Mouse (Mus musculus) kidney, embryonic 14.5 days (tissue): ENCODE measurements around the gene Casp1. TPM values are rescaled to one million over a fixed set of nuclear protein-coding genes. Genes with fewer than 3 reads are reported as not detected.

ENCODE experiments used
- ATAC-seq: fragments of 200-750 bp; cut with Nextera tagmentation; 2 replicates; pipeline ENCODE4 v1.8.0; 2017; ENCODE audit warnings: moderate number of reproducible peaks, mild to moderate bottlenecking, moderate TSS enrichment, moderate library complexity; ENCODE audit not compliant: low FRiP score, low TSS enrichment
- H3K27ac ChIP-seq: fragments of 300-500 bp; sonication (generic); 2 replicates; pipeline ENCODE4 v1.5.1; 2014; ENCODE audit warnings: low read depth, mild to moderate bottlenecking, low read length, moderate library complexity, mixed read lengths
- H3K27me3 ChIP-seq: fragments of 300-500 bp; sonication (generic); 2 replicates; pipeline ENCODE4 v1.6.1; 2014; ENCODE audit warnings: mild to moderate bottlenecking, low read length; ENCODE audit not compliant: control insufficient read depth, insufficient read depth
- H3K36me3 ChIP-seq: fragments of 300-500 bp; sonication (generic); 2 replicates; pipeline ENCODE4 v1.6.1; 2014; ENCODE audit warnings: low read length, mixed read lengths; ENCODE audit not compliant: control insufficient read depth, insufficient read depth
- H3K4me1 ChIP-seq: fragments of 300-500 bp; sonication (generic); 2 replicates; pipeline ENCODE4 v1.6.1; 2014; ENCODE audit warnings: low read length, mixed read lengths; ENCODE audit not compliant: control insufficient read depth, insufficient read depth
- H3K4me2 ChIP-seq: fragments of 300-500 bp; sonication (generic); replicated peaks from 2 replicates; pipeline ENCODE4 v1.6.1; 2014; ENCODE audit warnings: low read depth, mild to moderate bottlenecking, low read length
- H3K4me3 ChIP-seq: fragments of 300-500 bp; sonication (generic); 2 replicates; pipeline ENCODE4 v1.5.1; 2014; ENCODE audit warnings: mild to moderate bottlenecking, low read length
- H3K9ac ChIP-seq: fragments of 300-500 bp; sonication (generic); 2 replicates; pipeline ENCODE4 v1.6.1; 2014; ENCODE audit warnings: low read depth, mild to moderate bottlenecking, low read length, moderate library complexity
- H3K9me3 ChIP-seq: fragments of 300-500 bp; sonication (generic); 2 replicates; pipeline ENCODE4 v1.6.1; 2016; ENCODE audit warnings: low read length; ENCODE audit not compliant: control insufficient read depth
- WGBS: fragments of 180-500 bp; shearing (Covaris S2); extraction: QIAGEN DNeasy Blood & Tissue Kit; methylation state at CpG from one replicate; pipeline ENCODE4 v1.1.7; 2014; 5-methylcytosine and 5-hydroxymethylcytosine counted together
- polyA plus RNA-seq: library from polyadenylated mRNA; unstranded; fragments of >200 nt; fragmentation: Nextera tagmentation; extraction: Ambion mirVana; gene quantifications from 2 replicates; pipeline ENCODE4 v1.2.1, GENCODE M21; 2014

The Casp1 gene
- polyA plus RNA-seq, 1 experiment from 2014 or later = 2.0 TPM

DNA sequence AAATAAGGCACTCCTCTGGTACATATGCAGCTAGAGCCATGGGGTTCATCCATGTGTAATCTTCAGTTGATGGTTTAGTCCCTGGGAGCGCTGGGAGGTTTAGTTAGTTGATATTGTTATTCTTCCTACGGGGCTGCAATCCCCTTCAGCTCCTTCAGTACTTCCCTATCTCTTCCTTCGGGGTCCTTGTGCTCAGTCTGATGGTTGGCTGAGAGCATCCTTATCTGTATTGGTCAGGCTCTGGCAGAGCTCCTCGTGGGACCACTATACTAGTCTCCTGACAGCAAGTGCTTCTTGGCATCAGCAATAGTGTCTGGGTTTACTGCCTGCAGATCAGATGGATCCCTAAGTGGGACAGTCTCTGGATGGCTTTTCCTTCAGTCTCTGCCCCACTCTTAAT, 49.1 kb downstream of the Casp1 start:
- Histone ChIP-seq H3K9ac (no peak overlapping the region), H3K4me1 (no peaks in the 10 kb centered on the region), H3K4me2 (no peak overlapping the region), H3K9me3 (no peaks in the 10 kb centered on the region), H3K36me3 (no peaks in the 10 kb centered on the region), H3K27ac (no peak overlapping the region), H3K27me3 (no peaks in the 10 kb centered on the region), H3K4me3 (no peak overlapping the region)
- 74% methylated on average over 4 of the region's 4 CpGs for WGBS
- no peak for ATAC-seq

DNA sequence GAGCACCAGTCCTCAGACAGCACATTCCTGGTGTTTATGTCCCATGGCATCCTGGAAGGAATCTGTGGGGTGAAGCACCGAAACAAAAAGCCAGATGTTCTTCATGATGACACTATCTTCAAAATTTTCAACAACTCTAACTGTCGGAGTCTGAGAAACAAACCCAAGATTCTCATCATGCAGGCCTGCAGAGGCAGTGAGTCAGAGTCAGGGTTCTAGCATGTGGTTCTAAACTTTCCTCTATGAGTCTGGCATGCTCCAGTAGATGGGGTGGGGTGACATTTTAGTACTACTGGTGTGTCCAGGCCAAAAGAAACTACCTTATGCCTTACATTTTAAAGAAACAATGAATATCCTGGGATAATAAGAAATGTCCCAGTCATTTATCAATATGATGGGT, 55.4 kb downstream of the Casp1 start:
- ATAC-seq = no peak
- Histone ChIP-seq H3K9ac (no peak overlapping the region), H3K27ac (no peak overlapping the region), H3K4me1 (no peaks in the 10 kb centered on the region), H3K9me3 (no peaks in the 10 kb centered on the region), H3K4me2 (no peak overlapping the region), H3K4me3 (no peak overlapping the region), H3K36me3 (no peaks in the 10 kb centered on the region), H3K27me3 (no peaks in the 10 kb centered on the region)
- WGBS = 80% methylated on average over 2 of the region's 2 CpGs

DNA sequence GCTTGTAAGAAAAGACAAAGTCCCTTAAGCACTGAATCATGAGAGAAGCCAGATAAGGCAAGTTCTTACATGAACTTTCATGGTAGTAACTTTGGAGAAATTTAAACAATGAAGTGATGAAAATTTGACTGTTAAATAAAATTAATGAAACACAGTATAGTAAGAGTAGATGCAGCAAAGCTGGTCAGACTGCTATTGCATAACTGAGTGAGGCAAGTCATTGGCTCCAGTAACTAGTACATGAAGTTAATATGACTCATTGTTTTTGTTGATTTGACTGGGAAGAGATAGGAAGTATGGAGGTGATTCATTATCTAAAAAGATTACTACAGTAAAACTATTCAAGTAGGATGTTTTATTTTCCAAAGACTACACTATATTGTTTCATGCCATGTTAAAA, 58.5 kb downstream of the Casp1 start:
- Histone ChIP-seq H3K4me3 (no peak overlapping the region), H3K36me3 (no peaks in the 10 kb centered on the region), H3K4me1 (no peaks in the 10 kb centered on the region), H3K9me3 (no peaks in the 10 kb centered on the region), H3K4me2 (no peak overlapping the region), H3K9ac (no peak overlapping the region), H3K27ac (no peak overlapping the region), H3K27me3 (no peaks in the 10 kb centered on the region)
- ATAC-seq = no peak

Other genes with a start within 250 kb of the Casp1 start
- 5.7 and 5.8 TPM in 2 replicates for gene Casp4, start 10.3 kb downstream of the Casp1 start, polyA plus RNA-seq
- 3.3 and 5.3 TPM in 2 replicates for gene Casp12, start 46.9 kb downstream of the Casp1 start, polyA plus RNA-seq